Mouse (Mus musculus): Measurements from ENCODE around the gene Ano4. TPM values are rescaled to one million over a fixed set of nuclear protein-coding genes. Genes with fewer than 3 reads are reported as not detected.

Gene Ano4
- polyA plus RNA-seq, 1 experiment from 2014 or later = 0.84 TPM

DNA sequence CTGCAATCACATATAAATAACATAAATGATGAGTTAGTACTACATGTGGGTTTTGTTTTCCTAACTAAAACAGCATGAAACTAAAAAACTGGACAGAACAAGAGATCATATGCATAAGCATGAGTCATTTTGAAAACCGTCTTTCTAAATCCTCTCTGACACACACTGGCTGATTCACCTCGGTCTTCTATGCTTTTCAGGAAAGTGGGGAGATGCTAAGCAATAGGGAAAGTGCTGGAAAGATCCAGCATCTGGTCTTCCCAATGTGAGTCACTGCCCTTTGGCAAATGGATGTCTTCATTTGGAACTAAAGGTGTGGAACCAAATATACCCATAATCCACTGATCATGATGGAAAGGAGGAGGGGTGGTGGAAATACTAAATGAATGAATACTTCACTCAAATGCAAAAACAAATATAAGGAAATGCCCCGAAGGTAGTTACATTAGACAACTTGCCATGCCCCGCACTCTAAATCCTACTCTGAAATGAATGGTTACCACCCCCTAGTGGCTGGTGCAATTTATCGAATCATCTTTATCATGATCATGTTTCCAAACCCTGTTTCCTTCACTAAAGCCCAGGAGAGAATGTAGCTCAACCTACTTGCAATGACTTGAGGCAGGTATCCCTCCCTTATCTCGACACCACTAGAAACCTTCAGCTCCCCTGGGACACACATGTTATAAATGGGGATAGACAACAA is 122.1 kb downstream of the Ano4 start:
- WGBS = 77% methylated on average over 6 of the region's 6 CpGs
- no peak overlapping the region for H3K4me2 ChIP-seq
- H3K27me3 ChIP-seq = no peaks in the 10 kb centered on the region
- no peaks in the 10 kb centered on the region for H3K9me3 ChIP-seq
- no peak for ATAC-seq (ENCODE audit: insufficient number of reproducible peaks, insufficient read depth, low FRiP score, low TSS enrichment, low read depth)
- no peak overlapping the region for H3K9ac ChIP-seq (replicated peaks)
- H3K36me3 ChIP-seq = no peaks in the 10 kb centered on the region
- no peaks in the 10 kb centered on the region for H3K4me1 ChIP-seq (replicated peaks)
- H3K27ac ChIP-seq = no peak overlapping the region
- no peak overlapping the region for H3K4me3 ChIP-seq (replicated peaks)

- no peak for ATAC-seq (ENCODE audit: insufficient number of reproducible peaks, insufficient read depth, low FRiP score, low TSS enrichment, low read depth)
- Histone ChIP-seq H3K4me2 (no peak overlapping the region), H3K9ac (replicated peaks) (no peak overlapping the region), H3K27me3 (no peaks in the 10 kb centered on the region), H3K27ac (no peak overlapping the region), H3K4me1 (replicated peaks) (no peaks in the 10 kb centered on the region), H3K36me3 (no peaks in the 10 kb centered on the region), H3K9me3 (no peaks in the 10 kb centered on the region), H3K4me3 (replicated peaks) (no peak overlapping the region)
- WGBS = 89% methylated on average over 6 of the region's 6 CpGs
These were observed 128.5 kb downstream of the Ano4 start for GRCm38 (mm10) chr10:89216078-89216477.

DNA sequence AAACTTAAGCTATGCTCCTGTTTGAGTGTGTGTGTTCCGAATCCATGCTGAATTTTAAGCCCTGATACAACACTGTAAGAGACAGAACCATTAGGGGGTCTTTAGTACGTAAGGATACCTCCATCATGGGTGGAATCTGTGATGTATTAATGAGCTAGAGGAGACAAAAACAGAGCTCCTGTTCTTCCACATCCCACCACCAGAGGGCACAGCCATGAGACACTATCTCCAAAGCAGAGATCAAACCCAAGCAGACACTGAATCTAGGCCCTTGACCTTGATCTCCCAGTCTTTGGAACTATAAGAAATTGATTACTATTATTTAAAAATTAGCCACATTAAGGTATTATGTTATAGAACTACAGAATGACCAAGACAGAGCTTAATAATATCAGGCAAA is 138.7 kb downstream of the Ano4 start:
- no peak for ATAC-seq (ENCODE audit: insufficient number of reproducible peaks, insufficient read depth, low FRiP score, low TSS enrichment, low read depth)
- Histone ChIP-seq H3K9ac (replicated peaks) (no peak overlapping the region), H3K27me3 (no peaks in the 10 kb centered on the region), H3K27ac (no peak overlapping the region), H3K36me3 (no peaks in the 10 kb centered on the region), H3K4me2 (no peak overlapping the region), H3K9me3 (no peaks in the 10 kb centered on the region), H3K4me1 (replicated peaks) (no peaks in the 10 kb centered on the region), H3K4me3 (replicated peaks) (no peak overlapping the region)
- 41% methylated on average over 2 of the region's 2 CpGs for WGBS

DNA sequence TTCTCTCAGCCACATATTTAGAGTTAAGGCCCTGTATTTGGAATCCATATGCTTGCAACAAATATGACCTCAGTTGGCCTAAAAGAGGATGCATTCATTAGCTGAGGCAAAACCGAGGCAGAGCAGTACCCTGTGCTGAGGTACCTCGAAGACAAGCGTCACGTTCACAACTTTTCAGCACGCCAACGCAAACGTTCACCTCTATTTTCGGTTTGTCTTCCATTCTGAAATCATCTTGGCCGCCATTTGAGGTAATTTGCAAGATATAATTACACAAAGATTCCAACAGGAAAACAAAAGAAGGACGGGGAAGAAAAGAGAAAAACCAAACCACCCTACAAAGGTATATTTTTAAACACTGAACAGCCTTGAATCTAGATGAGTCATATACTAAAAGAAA is 148.1 kb downstream of the Ano4 start:
- no peak overlapping the region for H3K27ac ChIP-seq
- H3K36me3 ChIP-seq = no peaks in the 10 kb centered on the region
- no peak overlapping the region for H3K4me3 ChIP-seq (replicated peaks)
- 92% methylated on average over 10 of the region's 10 CpGs for WGBS
- H3K4me2 ChIP-seq = no peak overlapping the region
- H3K9me3 ChIP-seq = no peaks in the 10 kb centered on the region
- no peak overlapping the region for H3K9ac ChIP-seq (replicated peaks)
- no peak for ATAC-seq (ENCODE audit: insufficient number of reproducible peaks, insufficient read depth, low FRiP score, low TSS enrichment, low read depth)
- no peaks in the 10 kb centered on the region for H3K27me3 ChIP-seq
- H3K4me1 ChIP-seq (replicated peaks) = no peaks in the 10 kb centered on the region

- Histone ChIP-seq H3K9me3 (no peaks in the 10 kb centered on the region), H3K4me3 (replicated peaks) (no peak overlapping the region), H3K27ac (no peak overlapping the region), H3K9ac (replicated peaks) (no peak overlapping the region), H3K36me3 (no peaks in the 10 kb centered on the region), H3K4me1 (replicated peaks) (no peaks in the 10 kb centered on the region), H3K27me3 (no peaks in the 10 kb centered on the region), H3K4me2 (no peak overlapping the region)
- 77% methylated on average over 3 of the region's 3 CpGs for WGBS
- no peak for ATAC-seq (ENCODE audit: insufficient number of reproducible peaks, insufficient read depth, low FRiP score, low TSS enrichment, low read depth)
These were observed 149.5 kb downstream of the Ano4 start for GRCm38 (mm10) chr10:89195068-89195467.

DNA sequence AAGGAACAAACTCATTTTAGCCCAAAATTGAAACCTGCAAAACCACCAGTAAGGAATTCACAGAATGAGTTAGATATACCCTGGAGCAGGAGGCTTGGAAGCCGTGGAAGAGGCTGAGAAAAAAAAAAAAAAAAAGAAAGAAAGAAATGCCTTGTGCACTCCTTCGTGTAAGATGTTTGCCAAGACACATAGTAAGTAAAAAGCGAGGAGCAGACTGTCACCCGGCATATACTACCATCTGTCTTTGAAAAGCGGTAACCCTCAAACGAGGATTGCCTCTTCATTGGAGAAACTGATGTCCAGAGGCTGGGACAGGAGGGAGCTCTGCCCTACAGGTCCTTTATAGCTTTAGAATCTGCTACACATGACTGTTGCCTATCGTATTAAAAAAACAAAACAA is 150.1 kb downstream of the Ano4 start:
- H3K9me3 ChIP-seq = no peaks in the 10 kb centered on the region
- no peak overlapping the region for H3K4me3 ChIP-seq (replicated peaks)
- 81% methylated on average over 7 of the region's 7 CpGs for WGBS
- no peak overlapping the region for H3K27ac ChIP-seq
- H3K9ac ChIP-seq (replicated peaks) = no peak overlapping the region
- ATAC-seq (ENCODE audit: insufficient number of reproducible peaks, insufficient read depth, low FRiP score, low TSS enrichment, low read depth) = no peak
- no peak overlapping the region for H3K4me2 ChIP-seq
- no peaks in the 10 kb centered on the region for H3K36me3 ChIP-seq
- no peaks in the 10 kb centered on the region for H3K27me3 ChIP-seq
- no peaks in the 10 kb centered on the region for H3K4me1 ChIP-seq (replicated peaks)

DNA sequence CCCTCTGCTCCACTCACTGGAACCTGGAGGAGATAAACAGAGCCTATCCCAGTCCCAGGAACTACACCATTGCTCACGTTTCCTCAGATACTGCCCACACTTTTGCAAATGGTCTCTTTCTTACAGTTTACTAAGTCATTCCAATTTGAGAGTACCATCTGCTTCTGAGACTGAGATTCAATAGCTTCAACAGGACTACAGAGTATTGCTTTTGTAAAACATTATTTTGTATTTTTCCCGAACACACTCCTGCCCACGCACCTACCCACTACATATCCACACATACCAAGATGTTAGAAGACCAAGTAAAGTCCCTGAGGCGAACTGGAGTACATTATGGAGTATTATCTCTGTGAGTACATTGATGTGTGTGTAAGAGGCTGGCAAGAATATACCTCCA is 166.6 kb downstream of the Ano4 start:
- H3K4me2 ChIP-seq = no peak overlapping the region
- no peak overlapping the region for H3K27ac ChIP-seq
- 74% methylated on average over 4 of the region's 4 CpGs for WGBS
- H3K9me3 ChIP-seq = no peaks in the 10 kb centered on the region
- no peaks in the 10 kb centered on the region for H3K27me3 ChIP-seq
- H3K4me3 ChIP-seq (replicated peaks) = no peak overlapping the region
- no peak overlapping the region for H3K9ac ChIP-seq (replicated peaks)
- no peaks in the 10 kb centered on the region for H3K4me1 ChIP-seq (replicated peaks)
- ATAC-seq (ENCODE audit: insufficient number of reproducible peaks, insufficient read depth, low FRiP score, low TSS enrichment, low read depth) = no peak
- H3K36me3 ChIP-seq = no peaks in the 10 kb centered on the region

- Histone ChIP-seq H3K9me3 (no peaks in the 10 kb centered on the region), H3K27ac (no peak overlapping the region), H3K36me3 (no peaks in the 10 kb centered on the region), H3K4me1 (replicated peaks) (no peaks in the 10 kb centered on the region), H3K4me2 (no peak overlapping the region), H3K27me3 (no peaks in the 10 kb centered on the region), H3K9ac (replicated peaks) (no peak overlapping the region), H3K4me3 (replicated peaks) (no peak overlapping the region)
- no peak for ATAC-seq (ENCODE audit: insufficient number of reproducible peaks, insufficient read depth, low FRiP score, low TSS enrichment, low read depth)
- 94% methylated on average over 1 of the region's 1 CpGs for WGBS
These were observed 180.0 kb downstream of the Ano4 start for GRCm38 (mm10) chr10:89164533-89164932.

DNA sequence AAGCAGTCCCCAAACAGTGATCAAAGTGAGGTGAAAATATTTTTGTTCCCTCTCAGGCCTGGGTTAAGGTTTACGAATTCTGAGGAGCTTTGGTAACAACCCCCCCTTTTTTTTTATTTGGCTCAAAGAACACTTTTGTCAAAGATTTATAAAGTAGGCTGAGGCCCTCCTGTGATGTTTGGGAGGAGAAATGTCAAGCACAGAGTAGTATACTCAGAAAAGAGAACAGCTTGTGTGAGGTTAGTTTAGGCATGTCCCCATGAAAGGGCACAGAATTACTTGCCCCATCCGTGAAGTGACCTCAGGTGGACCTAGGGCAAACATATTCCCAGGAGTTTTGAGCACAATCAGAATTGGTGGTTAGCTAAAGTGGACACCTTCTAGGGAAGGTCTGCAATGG is 189.1 kb downstream of the Ano4 start:
- Histone ChIP-seq H3K27me3 (no peaks in the 10 kb centered on the region), H3K9ac (replicated peaks) (no peak overlapping the region), H3K4me1 (replicated peaks) (no peaks in the 10 kb centered on the region), H3K27ac (no peak overlapping the region), H3K36me3 (no peaks in the 10 kb centered on the region), H3K9me3 (no peaks in the 10 kb centered on the region), H3K4me3 (replicated peaks) (no peak overlapping the region), H3K4me2 (no peak overlapping the region)
- WGBS = 50% methylated on average over 2 of the region's 2 CpGs
- ATAC-seq (ENCODE audit: insufficient number of reproducible peaks, insufficient read depth, low FRiP score, low TSS enrichment, low read depth) = no peak

GRCm38 (mm10) chr10:89154797-89155465 is 189.6 kb downstream of the Ano4 start:
- Histone ChIP-seq H3K4me2 (no peak overlapping the region), H3K36me3 (no peaks in the 10 kb centered on the region), H3K9me3 (no peaks in the 10 kb centered on the region), H3K27me3 (no peaks in the 10 kb centered on the region), H3K4me3 (replicated peaks) (no peak overlapping the region), H3K4me1 (replicated peaks) (no peaks in the 10 kb centered on the region), H3K27ac (no peak overlapping the region), H3K9ac (replicated peaks) (no peak overlapping the region)
- WGBS = 62% methylated on average over 2 of the region's 2 CpGs
- no peak for ATAC-seq (ENCODE audit: insufficient number of reproducible peaks, insufficient read depth, low FRiP score, low TSS enrichment, low read depth)

GRCm38 (mm10) chr10:89149166-89149565 is 195.4 kb downstream of the Ano4 start:
- Histone ChIP-seq H3K4me3 (replicated peaks) (no peak overlapping the region), H3K27ac (no peak overlapping the region)
- WGBS = 78% methylated on average over 11 of the region's 11 CpGs

GRCm38 (mm10) chr10:89121391-89121790 is 223.2 kb downstream of the Ano4 start:
- ATAC-seq (ENCODE audit: insufficient number of reproducible peaks, insufficient read depth, low FRiP score, low TSS enrichment, low read depth) = no peak
- Histone ChIP-seq H3K27me3 (no peaks in the 10 kb centered on the region), H3K9me3 (no peaks in the 10 kb centered on the region), H3K27ac (no peak overlapping the region), H3K36me3 (no peaks in the 10 kb centered on the region), H3K4me2 (no peak overlapping the region), H3K4me3 (replicated peaks) (no peak overlapping the region), H3K9ac (replicated peaks) (no peak overlapping the region), H3K4me1 (replicated peaks) (no peaks in the 10 kb centered on the region)
- WGBS = 56% methylated on average over 6 of the region's 6 CpGs

More at GRCm38 (mm10) chr10:89149166-89149565, 195.4 kb downstream of the Ano4 start:
- H3K36me3 ChIP-seq = no peaks in the 10 kb centered on the region
- H3K4me1 ChIP-seq (replicated peaks) = no peaks in the 10 kb centered on the region
- H3K9me3 ChIP-seq = no peaks in the 10 kb centered on the region
- H3K27me3 ChIP-seq = no peaks in the 10 kb centered on the region
- no peak overlapping the region for H3K9ac ChIP-seq (replicated peaks)
- H3K4me2 ChIP-seq = no peak overlapping the region
- ATAC-seq (ENCODE audit: insufficient number of reproducible peaks, insufficient read depth, low FRiP score, low TSS enrichment, low read depth) = no peak
